Mouse (Mus musculus) adrenal gland, adult 8-10 months (tissue): ENCODE measurements around the gene Dock9. TPM values are rescaled to one million over a fixed set of nuclear protein-coding genes. Genes with fewer than 3 reads are reported as not detected.
A peak's percentile ranks its signal among the peaks of the same experiment; 100 is the strongest.

Experiments
- DNase-seq: peaks from one replicate; pipeline ENCODE4 v3.0.0; 2022
- total RNA-seq, 4 experiments: library from RNA; stranded (reverse); gene quantifications; 2 replicates each; pipeline ENCODE4 v1.2.4; 2022

Gene Dock9
- total RNA-seq, 4 experiments from 2014 or later = 26.1 to 41.7 (median 33.0) TPM

DNA sequence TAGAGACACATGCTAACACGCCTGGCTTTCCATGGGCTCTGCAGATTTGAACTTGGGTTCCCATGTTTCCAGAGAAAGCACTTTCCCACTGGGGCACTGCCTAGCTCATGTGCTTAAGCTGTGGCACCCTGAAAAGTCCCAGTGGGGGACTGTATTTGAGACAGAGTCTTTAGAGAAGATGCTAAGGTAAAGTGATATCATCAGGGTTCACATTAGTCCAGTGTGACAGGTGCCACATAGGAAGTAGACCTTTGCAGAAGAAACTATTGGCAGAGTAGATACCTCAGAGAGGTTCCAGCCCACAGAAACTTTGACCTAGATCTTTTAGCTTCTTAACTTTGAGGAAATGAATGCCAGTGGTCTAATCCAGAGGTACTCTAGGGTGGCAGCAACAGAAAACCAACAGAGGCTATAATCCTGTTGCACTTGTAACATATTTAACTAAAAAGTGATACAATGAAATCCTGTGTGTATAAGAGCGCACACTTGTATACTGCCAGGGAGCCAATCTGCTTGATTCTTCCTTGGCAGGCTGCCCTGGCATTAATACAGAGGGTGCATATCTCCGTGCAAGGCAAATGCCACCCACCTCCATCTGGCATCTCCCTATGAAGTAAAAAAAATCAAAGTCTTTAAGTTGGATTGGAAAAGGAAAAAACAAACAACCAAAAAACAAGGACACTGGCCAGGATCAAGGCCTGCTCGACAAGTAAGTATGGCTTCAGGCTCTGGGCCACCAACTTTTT lies 179.8 kb downstream of the Dock9 start:
- no peak for DNase-seq

DNA sequence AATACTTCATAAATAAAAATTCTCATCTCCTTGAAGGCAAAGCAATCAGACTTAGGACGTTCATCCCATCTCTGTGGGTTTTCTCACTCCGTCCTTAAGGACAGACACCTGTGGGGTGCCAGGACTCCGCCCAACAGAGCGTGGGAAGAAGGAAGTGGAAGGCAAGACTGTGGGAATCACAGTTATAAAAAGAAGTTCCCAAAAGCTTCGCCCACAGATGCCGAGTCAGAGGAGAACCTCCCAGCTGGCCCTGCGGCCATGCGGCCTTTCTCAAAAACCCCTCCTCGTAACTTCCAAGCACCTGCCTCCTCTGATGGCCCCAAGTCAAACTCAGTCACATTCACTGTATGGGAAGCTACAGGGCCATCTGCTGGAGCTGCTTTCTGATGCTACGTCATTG lies 182.2 kb downstream of the Dock9 start:
- no peak for DNase-seq

DNA sequence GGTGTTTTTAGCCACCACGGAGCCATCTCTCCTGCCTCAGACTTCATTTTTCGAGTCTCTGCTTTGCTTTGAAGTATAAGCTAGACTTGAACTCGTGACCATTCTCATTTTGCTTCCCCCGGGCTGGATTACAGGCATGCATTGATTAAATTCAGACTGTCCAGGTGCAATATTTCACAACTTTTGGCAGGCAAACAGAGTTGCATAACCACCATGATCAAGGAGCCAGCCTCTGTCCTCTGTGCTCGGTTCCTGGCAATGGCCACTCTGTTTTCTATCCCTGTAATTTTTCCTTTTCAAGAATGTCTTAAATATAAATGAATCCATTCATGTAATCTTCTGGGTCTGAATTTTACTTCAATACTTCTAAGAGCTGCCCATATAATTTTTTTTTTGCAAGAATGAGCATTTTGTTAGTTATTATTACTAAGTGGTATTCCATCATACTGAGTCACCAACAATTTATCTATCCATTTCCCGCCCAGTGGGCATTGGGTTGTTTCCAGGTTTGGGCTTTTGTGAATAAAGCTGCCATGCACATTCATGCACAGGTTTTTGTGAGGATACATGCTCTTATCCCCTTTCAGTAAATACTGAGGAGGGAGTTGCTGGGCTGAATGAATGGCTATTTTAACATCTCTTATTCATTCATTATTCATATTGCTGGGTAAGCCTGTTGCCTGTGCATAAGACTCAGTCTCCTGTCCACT lies 183.0 kb downstream of the Dock9 start:
- no peak for DNase-seq

DNA sequence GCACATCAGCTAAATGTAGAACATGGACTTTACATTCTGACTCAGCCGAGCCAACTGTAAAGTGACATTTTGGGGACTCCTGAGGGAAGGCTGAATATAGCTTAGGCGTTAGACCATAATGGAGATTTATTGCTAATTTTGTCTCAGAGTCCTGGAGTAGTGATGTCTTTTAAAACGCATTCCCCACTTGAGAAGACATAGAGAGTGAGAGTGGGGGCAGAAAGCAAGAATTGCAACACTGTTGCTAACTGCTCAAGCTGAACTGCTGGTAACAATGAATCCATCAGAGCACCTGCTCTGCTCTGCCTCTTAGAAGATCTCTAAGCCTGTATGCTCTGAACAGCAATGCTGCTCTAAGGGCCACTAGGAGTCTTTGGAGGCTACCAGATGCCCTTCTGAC lies 184.1 kb downstream of the Dock9 start:
- no peak for DNase-seq

DNA sequence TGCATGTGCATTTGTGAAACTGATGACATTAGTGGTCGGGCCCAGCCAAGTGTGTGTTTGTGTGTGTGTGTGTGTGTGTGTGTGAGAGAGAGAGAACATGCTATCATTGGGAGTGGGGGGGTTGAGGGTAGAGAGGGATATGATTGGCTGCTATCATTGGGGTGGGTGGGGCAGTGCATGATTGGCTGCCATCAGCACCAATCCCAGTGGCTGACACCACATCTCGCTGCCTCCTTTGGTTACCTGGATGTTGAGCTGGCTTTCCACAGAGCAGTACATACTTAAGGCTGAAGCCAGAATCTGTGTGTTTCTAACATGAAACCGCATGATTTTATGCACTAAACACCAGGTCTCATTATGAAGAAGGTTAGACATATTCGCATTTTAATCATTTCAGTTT lies 184.7 kb downstream of the Dock9 start:
- no peak for DNase-seq

DNA sequence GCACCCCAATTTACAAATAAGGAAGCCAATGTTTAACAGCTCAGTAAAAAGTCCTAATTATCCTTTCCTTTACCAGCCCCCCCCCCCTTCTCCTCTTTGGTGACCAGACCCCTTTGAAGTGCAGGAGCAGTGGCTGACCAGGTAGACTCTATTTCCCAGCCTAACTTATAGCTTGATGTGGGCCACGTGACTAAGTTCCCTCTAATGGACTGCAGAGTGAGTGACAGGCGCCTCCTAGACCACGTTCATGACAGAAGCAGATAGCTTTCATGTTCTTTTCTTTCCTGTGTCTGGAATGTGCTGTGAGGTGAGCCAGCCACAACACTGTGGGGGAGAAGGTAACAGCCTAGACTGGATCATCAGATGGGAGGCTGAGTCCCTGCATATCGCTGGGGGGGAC lies 186.1 kb downstream of the Dock9 start:
- no peak for DNase-seq

DNA sequence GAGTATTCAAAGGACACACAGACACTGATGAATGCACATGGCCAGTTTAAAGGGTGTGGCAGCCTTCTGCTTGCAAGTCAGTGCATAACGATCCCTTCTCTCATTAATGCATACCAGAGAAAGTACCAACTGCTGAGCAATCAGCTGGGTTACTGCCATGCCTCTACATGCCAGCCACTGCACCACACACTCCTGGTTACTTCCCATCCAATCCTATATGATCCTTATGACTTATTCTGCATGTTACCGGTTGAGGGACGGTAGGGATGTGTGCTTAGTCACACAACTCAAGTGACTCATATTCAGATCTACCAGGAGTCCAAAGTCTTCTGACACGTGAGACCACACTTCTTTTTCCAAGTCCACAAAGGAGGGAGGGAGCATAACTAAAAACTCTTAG lies 186.5 kb downstream of the Dock9 start:
- no peak for DNase-seq

DNA sequence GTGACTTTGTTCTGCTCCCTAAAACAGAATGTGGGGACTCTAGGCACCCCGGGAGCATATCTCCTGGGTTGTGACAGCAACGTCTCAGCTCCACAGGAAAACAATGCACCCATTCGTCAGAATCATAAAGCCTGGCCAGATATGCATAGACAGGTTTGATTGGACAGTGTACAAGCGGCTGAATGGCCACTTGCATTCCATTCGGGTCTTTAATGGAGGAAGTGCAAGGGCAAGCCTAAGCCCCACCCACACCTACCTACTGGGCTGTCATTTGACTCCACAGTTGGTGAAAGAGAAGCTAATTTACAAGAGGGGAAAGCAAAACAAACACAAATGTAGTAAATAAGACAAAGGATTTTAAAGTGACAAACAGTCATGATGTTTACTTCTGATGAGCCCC lies 189.1 kb downstream of the Dock9 start:
- no peak for DNase-seq

DNA sequence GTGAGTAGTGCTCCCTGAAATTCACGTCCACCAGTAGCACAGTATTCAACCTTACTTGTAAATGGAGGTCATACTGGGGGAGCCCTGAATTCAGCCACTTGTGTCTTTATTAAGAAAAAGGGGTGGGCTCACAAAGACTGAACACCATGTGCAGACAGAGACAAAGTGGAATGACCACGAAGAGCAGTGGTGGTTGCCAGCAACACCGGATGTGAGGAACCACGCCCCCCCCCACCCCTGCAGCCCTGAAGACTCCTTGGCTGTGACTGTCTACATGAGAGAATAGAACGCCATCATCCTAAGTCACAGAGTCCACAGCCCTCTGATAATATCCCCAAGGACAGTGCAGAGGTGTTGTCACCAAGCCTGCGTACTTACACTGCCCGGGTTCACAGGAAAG lies 191.2 kb downstream of the Dock9 start:
- no peak for DNase-seq

DNA sequence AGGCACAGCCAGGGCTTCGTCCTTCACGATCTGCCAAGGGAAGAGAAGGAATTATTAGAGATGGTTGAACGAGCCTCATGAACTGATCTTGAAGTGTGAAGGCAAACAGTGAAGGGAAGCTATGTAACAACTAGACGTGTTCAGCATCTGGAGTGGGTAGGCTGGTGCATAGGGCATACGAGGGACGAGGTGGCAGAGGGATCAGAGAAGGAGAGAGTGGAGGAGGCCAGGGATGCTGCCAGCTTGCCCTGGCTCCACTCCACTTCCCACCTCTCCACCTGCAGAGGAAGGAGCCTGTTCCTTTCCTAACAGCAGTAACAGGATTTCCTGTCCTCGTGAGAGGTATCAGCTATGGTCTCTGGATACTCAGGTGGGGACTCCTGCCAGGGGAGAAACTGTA lies 192.4 kb downstream of the Dock9 start:
- no peak for DNase-seq

DNA sequence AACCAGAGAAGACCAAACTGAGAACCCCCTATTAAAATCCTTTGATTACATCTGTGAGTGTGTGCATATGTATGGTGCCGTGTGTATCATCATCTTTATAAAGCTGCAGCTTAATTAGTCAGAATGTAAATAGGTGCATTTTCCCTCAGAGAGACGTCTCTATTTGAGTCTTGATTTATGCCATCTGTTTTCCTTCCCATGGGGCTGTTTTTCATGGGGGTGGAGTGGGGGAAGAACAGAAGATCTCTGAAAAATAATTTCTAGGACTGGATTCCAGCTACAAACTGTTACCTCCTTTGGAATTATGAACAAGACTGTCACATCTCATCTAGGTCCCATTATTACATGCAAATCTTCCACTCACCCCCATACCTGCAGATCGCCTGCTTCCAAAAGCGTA lies 193.1 kb downstream of the Dock9 start:
- DNase-seq = no peak

DNA sequence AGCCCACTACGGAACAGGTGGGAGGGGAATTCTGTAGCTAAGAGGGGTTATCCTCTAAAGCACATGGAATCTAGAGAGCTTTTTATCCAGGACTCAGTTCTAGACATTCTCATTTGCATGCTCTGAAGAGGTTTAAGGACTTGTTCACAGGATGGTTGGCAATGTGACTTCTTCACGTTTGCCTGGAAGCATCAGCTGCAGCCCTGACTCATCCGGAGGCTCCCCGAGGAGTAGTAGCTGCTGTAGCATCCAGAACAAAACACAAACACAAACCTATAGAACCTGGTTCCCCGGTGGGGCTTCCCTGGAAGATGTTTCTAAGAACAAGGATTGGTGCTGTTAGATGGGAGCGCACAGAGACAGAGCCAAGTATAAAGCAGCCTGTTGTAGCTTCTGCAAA lies 195.0 kb downstream of the Dock9 start:
- no peak for DNase-seq

DNA sequence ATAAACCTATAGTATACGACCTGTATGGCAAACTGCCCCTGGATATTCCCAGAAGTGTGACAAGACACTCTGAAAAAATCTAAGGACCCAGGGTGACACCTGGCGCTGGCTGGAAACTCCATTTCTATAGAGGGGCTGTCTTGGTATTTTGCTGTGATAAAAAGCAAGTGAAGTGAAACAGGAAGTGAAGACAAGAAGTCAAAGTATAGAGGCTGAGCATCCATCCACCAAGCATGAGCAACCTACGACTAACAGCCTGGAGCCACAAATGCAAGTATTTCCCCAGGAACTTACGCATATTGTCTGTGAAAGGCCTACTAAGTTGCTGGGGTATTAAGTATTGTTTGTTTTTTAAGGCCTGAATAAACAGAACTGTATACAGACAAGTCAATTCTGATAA lies 197.1 kb downstream of the Dock9 start:
- DNase-seq = no peak

DNA sequence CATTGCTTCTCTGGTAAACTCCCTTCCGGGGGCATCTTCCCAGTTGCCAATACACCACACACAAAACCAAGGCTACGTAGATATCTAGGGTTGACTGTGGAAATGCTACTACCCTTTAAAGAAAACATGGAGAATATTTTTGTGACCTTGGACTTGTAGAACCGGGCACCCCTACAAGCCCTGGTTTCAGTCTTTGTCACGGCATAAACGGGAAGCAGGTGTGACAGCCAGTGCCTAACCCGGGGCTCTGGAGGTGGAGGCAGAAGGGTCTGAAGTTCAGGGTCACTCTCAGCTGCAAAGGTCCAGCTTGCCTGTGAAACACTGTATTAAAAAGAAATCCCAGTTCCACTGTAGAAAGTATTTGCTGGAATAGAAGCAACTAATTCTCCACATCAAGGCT lies 200.6 kb downstream of the Dock9 start:
- DNase-seq = no peak

DNA sequence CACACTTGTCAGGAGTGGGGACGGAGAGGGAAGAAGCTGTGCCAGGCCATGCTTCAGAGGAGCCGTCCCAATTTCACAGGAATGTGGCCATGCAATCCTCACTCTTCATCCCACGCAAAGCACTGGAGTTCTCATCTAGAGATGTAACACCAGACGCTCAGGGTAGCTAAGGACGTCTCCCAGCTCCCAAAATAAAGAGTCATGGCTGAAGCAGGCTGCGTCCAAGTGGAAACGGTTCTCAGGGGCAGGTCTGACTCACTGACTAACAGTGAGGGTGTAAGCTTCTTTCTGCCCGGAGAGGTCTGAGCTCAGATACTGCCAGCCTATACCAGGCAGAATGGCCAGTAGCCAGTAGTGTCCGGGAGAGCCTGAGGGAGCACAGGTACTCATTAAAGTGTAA lies 201.0 kb downstream of the Dock9 start:
- DNase-seq = no peak

DNA sequence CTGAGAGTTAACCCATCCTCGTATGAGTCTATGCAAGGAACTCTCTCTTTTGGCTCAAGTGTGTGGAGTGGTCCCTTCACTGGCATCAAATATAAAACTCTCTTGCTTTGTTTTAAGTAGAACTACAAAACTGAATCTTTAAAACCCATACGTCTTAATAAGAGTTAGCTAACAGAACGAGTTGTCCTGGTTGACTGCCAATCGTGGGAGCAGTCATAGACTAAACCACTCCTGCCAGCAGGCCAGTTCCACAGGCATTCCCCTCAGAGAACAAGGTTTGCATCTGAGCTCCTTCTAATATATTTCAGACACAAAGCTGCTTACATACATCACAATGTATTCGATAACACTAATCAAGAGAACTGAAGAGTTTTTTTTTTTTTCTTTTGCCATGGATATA lies 203.0 kb downstream of the Dock9 start:
- DNase-seq = no peak

DNA sequence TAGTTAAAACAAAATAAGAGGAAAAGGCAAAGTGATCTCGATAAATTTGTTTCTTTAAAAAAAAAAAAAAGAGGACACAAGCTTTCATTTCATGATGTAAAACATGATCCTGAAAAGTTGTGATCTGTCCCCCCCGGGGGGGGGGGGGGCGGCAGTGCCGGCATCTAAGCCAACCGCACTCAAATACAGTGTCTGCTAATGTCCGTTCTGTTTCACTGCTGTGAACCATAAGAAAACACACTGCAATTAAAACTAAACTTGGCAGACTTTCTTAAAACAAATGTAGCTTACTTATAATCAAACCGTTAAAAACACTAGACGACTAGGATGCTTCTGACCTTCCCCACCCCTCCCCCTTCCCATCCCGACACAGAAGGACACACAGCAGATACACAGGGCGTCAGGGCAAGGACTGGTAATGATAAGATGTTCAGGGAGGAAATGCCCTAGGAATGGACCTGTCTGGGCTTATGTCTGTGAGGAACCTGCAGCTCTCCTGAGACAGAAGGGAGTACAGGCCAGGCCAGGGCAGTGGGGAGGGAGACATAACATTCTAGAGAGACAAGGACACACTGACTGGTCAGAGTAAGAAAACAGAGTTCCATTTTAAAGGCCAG lies 204.2 kb downstream of the Dock9 start:
- no peak for DNase-seq

DNA sequence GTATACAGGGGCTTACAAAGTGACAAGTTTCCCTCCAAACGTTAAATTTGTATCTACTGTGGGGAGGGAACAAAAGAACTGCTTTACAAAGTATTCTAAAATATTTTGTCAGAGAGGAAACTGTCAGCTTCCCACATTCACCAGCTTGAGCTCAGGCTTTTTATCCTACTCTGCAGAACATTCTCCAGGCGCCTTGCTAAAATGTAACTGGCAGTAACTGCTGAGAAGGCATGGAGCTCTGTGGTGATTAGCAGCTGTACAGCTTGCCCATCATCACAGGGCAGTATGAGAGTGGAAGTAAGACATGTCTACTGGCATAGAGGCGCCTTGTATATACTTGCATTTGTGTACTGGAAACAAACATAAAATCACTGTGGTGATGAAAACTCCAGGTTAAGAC lies 204.7 kb downstream of the Dock9 start:
- DNase-seq = no peak

DNA sequence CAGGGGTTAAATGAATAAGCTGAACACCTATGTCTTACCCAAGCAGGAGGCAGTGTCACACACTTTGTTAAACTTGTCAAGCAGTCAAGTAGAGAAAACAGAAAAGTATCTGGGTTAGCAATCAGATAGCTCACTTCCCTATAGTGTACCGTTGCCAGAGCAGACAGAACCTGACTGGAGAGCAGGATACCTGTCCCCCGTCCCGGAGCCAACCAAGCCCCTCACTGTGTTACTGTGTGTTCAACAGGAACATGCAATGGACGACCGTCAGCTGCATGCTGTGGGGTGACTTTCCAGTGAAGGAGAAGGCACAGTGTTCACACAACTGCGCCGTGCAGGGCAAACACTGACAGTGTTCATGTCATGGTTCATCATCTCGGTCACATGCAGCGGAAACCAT lies 205.3 kb downstream of the Dock9 start:
- no peak for DNase-seq

DNA sequence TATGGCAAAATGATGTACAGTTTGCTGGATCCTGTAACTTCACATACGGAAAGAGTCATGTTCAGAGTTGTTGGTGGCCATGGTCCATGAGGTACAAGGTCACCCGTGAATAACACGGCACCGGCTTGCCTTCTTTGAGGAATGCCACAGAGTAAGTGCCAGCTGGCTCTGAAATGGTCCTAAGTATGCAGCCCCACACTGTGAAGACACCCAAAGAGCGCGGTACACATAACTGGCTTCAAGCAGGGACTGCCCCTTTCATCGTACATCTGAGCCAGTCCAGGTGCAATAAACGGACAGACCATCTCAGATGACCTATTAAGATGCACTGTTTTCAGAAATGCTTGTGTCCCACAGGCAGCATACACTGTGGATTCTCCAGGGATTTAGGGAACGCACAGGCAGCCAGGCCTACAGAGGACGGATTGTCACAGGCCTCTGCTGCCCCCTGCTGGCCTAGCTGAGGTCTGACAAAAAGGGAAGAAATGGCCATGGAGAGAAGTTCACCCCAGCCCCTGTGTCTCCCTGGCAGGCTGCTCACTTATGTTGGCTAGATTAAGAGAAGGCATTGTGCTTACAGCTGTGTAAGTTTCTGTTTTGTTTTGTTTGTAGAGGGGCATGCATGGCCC lies 208.4 kb downstream of the Dock9 start:
- peak; percentile 40 for DNase-seq

DNA sequence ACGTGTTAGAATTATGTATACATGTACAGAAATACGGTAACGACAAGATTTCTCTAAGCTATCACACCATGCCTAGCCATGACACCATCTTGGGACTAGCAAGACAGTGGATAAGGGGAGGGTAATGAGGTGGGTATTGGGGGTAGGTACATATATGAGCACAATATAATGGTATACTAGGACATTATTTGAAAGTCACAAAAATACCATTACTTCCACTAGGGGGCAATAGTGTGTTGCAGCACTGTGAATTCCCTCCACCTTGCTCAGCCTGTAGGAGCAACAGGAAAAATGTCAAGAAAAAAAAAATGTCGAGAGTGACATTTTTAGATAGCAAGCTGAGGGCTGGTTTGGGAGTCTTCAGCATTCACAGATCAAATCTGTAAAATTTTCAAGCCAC lies 209.2 kb downstream of the Dock9 start:
- DNase-seq = no peak

DNA sequence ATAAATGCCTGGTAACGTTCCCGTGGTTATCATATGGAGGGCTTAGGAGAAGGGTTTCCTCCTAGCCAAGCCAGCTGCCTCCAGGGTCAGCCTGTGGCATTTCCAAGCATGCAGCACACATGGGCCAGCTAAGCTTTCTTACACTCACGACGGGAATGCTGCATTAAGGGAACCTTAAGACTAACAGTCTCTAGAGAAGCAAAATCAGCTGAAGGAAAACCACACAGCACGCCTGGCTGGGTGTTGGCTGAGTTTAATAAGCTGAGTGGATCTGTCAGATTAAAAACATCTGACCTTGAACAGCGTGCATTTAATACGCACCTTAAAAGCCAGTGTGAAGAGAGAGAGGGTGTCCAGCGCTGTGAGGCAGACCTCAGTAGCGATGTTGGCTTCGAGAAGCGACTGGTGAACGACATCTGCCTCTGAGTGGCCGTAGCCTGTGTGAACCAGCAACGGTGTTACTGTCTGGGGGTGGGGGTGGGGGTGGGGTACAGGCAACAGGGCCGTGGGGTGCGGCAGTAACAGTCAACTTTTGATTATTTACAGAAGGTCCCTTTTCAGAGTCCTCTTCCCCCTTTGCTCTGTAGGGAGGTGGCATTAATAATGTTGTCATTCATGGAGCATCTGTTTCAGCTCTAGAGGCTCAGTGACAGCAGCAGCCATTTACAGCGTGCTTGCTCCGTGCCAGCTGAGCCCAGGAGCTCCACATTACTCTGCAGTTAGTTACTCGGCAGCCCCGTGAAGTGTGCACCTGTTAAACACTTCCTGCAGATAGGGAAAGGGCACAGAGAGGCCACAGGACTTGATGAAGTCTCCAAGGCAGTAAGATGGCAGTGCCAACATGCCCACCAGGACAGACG lies 211.5 kb downstream of the Dock9 start:
- DNase-seq = no peak

DNA sequence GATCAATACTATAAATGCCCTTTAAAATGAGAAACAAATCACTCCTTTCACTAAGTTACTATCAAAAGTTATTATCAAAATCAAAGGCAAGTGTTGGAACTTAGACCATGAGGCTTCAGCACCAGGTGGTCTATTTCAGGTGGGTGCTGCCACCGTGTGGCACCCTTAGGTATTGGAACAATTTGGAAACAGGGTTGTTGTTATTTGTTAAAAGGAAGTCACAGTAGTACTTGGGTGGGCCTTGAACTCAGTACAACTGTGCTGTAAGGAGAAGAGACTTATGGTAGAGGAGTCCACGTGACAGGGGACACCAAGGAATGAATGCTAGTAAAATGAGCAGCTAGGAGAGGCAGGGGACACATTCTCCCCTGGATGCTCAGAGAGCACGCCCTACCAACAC lies 218.6 kb downstream of the Dock9 start:
- DNase-seq = peak; percentile 44
